Mouse (Mus musculus): ENCODE measurements around the gene Llph. TPM values are rescaled to one million over a fixed set of nuclear protein-coding genes. Genes with fewer than 3 reads are reported as not detected.

The Llph gene
- total and polyA plus RNA-seq, 3 experiments = 4.5 to 8.8 (median 8.5) TPM

GRCm38 (mm10) chr10:120257231-120257630, 30.4 kb downstream of the Llph start:
- TF ChIP-seq CTCF (IDR thresholded peaks at IDR 0.05) (peak; percentile 75), EP300 (IDR thresholded peaks at IDR 0.05; ENCODE audit: insufficient read depth, low read depth, low read length) (no peak), POLR2A (IDR thresholded peaks at IDR 0.05; ENCODE audit: insufficient read depth, low read depth, low read length) (no peak)
- WGBS = 19% methylated on average over 11 of the region's 11 CpGs
- peak; percentile 19 to 26 for DNase-seq

GRCm38 (mm10) chr10:120267790-120268189, 40.9 kb downstream of the Llph start:
- Histone ChIP-seq H3K27me3 (ENCODE audit: control insufficient read depth, insufficient read depth, low read length) (peaks cover 7% of the 10 kb centered on the region; the same call in 1 of the 2 replicates), H3K4me1 (ENCODE audit: control insufficient read depth, insufficient read depth, low read length) (no peaks in the 10 kb centered on the region), H3K79me2 (replicated peaks; ENCODE audit: control insufficient read depth, insufficient read depth, low read length) (no peaks in the 10 kb centered on the region), H3K36me3 (ENCODE audit: control insufficient read depth, insufficient read depth, low read length) (no peaks in the 10 kb centered on the region), H3K9ac (ENCODE audit: low read depth, low read length) (no peak overlapping the region), H3K4me3 (no peak overlapping the region), H3K27ac (no peak overlapping the region)
- DNase-seq = no peak
- TF ChIP-seq EP300 (IDR thresholded peaks at IDR 0.05; ENCODE audit: insufficient read depth, low read depth, low read length) (no peak), CTCF (IDR thresholded peaks at IDR 0.05) (no peak), POLR2A (IDR thresholded peaks at IDR 0.05; ENCODE audit: insufficient read depth, low read depth, low read length) (no peak)
- intact Hi-C loops (cut with DNase I) = no loop called here
- WGBS = 77% methylated on average over 12 of the region's 12 CpGs

More at GRCm38 (mm10) chr10:120257231-120257630, 30.4 kb downstream of the Llph start:
- no peaks in the 10 kb centered on the region for H3K79me2 ChIP-seq (replicated peaks; ENCODE audit: control insufficient read depth, insufficient read depth, low read length)
- no peaks in the 10 kb centered on the region for H3K4me1 ChIP-seq (ENCODE audit: control insufficient read depth, insufficient read depth, low read length)
- H3K4me3 ChIP-seq = no peak overlapping the region
- no peaks in the 10 kb centered on the region for H3K36me3 ChIP-seq (ENCODE audit: control insufficient read depth, insufficient read depth, low read length)
- H3K27ac ChIP-seq = no peak overlapping the region
- H3K27me3 ChIP-seq (ENCODE audit: control insufficient read depth, insufficient read depth, low read length) = no peaks in the 10 kb centered on the region; the same call in 1 of the 2 replicates
- intact Hi-C loops (cut with DNase I) = loop anchor here (1.0 to 10.0 kb wide), 3 partner anchors 409 to 608 kb away; no protein-coding TSS in a partner anchor
- H3K9ac ChIP-seq (ENCODE audit: low read depth, low read length) = no peak overlapping the region

- Histone ChIP-seq H3K9ac (ENCODE audit: low read depth, low read length) (no peak overlapping the region), H3K4me1 (ENCODE audit: control insufficient read depth, insufficient read depth, low read length) (no peaks in the 10 kb centered on the region), H3K4me3 (no peak overlapping the region), H3K79me2 (replicated peaks; ENCODE audit: control insufficient read depth, insufficient read depth, low read length) (no peaks in the 10 kb centered on the region), H3K27ac (no peak overlapping the region), H3K27me3 (ENCODE audit: control insufficient read depth, insufficient read depth, low read length) (peaks cover 7% of the 10 kb centered on the region; the same call in 1 of the 2 replicates), H3K36me3 (ENCODE audit: control insufficient read depth, insufficient read depth, low read length) (no peaks in the 10 kb centered on the region)
- intact Hi-C loops (cut with DNase I) = no loop called here
- TF ChIP-seq EP300 (IDR thresholded peaks at IDR 0.05; ENCODE audit: insufficient read depth, low read depth, low read length) (no peak), POLR2A (IDR thresholded peaks at IDR 0.05; ENCODE audit: insufficient read depth, low read depth, low read length) (no peak), CTCF (IDR thresholded peaks at IDR 0.05) (no peak)
- no peak for DNase-seq
- WGBS = 95% methylated on average over 13 of the region's 13 CpGs
Measured at GRCm38 (mm10) chr10:120269946-120270345, 43.1 kb downstream of the Llph start.

GRCm38 (mm10) chr10:120270777-120271176, 43.9 kb downstream of the Llph start:
- Histone ChIP-seq H3K79me2 (replicated peaks; ENCODE audit: control insufficient read depth, insufficient read depth, low read length) (no peaks in the 10 kb centered on the region), H3K4me1 (ENCODE audit: control insufficient read depth, insufficient read depth, low read length) (no peaks in the 10 kb centered on the region), H3K27me3 (ENCODE audit: control insufficient read depth, insufficient read depth, low read length) (peaks cover 7% of the 10 kb centered on the region; the same call in 1 of the 2 replicates), H3K9ac (ENCODE audit: low read depth, low read length) (no peak overlapping the region), H3K27ac (no peak overlapping the region), H3K4me3 (no peak overlapping the region), H3K36me3 (ENCODE audit: control insufficient read depth, insufficient read depth, low read length) (no peaks in the 10 kb centered on the region)
- TF ChIP-seq CTCF (IDR thresholded peaks at IDR 0.05) (peak; percentile 88), EP300 (IDR thresholded peaks at IDR 0.05; ENCODE audit: insufficient read depth, low read depth, low read length) (no peak), POLR2A (IDR thresholded peaks at IDR 0.05; ENCODE audit: insufficient read depth, low read depth, low read length) (no peak)
- 67% methylated on average over 4 of the region's 4 CpGs for WGBS
- DNase-seq = peak in 1 of 2 experiments; percentile 12
- intact Hi-C loops (cut with DNase I) = no loop called here

GRCm38 (mm10) chr10:120271318-120271717, 44.4 kb downstream of the Llph start:
- TF ChIP-seq EP300 (IDR thresholded peaks at IDR 0.05; ENCODE audit: insufficient read depth, low read depth, low read length) (no peak), CTCF (IDR thresholded peaks at IDR 0.05) (no peak)
- H3K4me3 ChIP-seq = no peak overlapping the region
- no peak overlapping the region for H3K9ac ChIP-seq (ENCODE audit: low read depth, low read length)
- no peaks in the 10 kb centered on the region for H3K36me3 ChIP-seq (ENCODE audit: control insufficient read depth, insufficient read depth, low read length)
- H3K4me1 ChIP-seq (ENCODE audit: control insufficient read depth, insufficient read depth, low read length) = no peaks in the 10 kb centered on the region
- peaks cover 7% of the 10 kb centered on the region; the same call in 1 of the 2 replicates for H3K27me3 ChIP-seq (ENCODE audit: control insufficient read depth, insufficient read depth, low read length)
- 61% methylated on average over 6 of the region's 6 CpGs for WGBS
- intact Hi-C loops (cut with DNase I) = no loop called here
- no peak for DNase-seq
- H3K79me2 ChIP-seq (replicated peaks; ENCODE audit: control insufficient read depth, insufficient read depth, low read length) = no peaks in the 10 kb centered on the region
- H3K27ac ChIP-seq = no peak overlapping the region

GRCm38 (mm10) chr10:120271879-120272269, 45.0 kb downstream of the Llph start:
- TF ChIP-seq POLR2A (IDR thresholded peaks at IDR 0.05; ENCODE audit: insufficient read depth, low read depth, low read length) = no peak
- no peak for TF ChIP-seq CTCF (IDR thresholded peaks at IDR 0.05)
- TF ChIP-seq EP300 (IDR thresholded peaks at IDR 0.05; ENCODE audit: insufficient read depth, low read depth, low read length) = no peak
- Histone ChIP-seq H3K27me3 (ENCODE audit: control insufficient read depth, insufficient read depth, low read length) (peaks cover 7% of the 10 kb centered on the region; the same call in 1 of the 2 replicates), H3K36me3 (ENCODE audit: control insufficient read depth, insufficient read depth, low read length) (no peaks in the 10 kb centered on the region), H3K27ac (no peak overlapping the region), H3K79me2 (replicated peaks; ENCODE audit: control insufficient read depth, insufficient read depth, low read length) (no peaks in the 10 kb centered on the region), H3K4me1 (ENCODE audit: control insufficient read depth, insufficient read depth, low read length) (no peaks in the 10 kb centered on the region), H3K4me3 (no peak overlapping the region), H3K9ac (ENCODE audit: low read depth, low read length) (no peak overlapping the region)
- WGBS = 23% methylated on average over 11 of the region's 11 CpGs
- intact Hi-C loops (cut with DNase I) = no loop called here
- DNase-seq = no peak
